Mouse (Mus musculus) testis, adult 2 months (tissue): ENCODE data around the gene Svs1.

Experiments
- CTCF ChIP-seq: fragments of 200-500 bp; IDR thresholded peaks from 2 replicates; pipeline ENCODE4 v1.5.1; 2012; ENCODE audit warnings: low read depth, mild to moderate bottlenecking, inconsistent platforms, low read length, moderate library complexity; ENCODE audit not compliant: control insufficient read depth, insufficient read depth, insufficient replicate concordance
- POLR2A ChIP-seq: fragments of 200-500 bp; IDR thresholded peaks from 2 replicates; pipeline ENCODE4 v1.6.1; 2012; ENCODE audit warnings: low read depth, mild to moderate bottlenecking, inconsistent platforms, low read length, moderate library complexity; ENCODE audit not compliant: control insufficient read depth

GRCm38 (mm10) chr6:48954211-48954610, 32.5 kb upstream of the Svs1 start:
- TF ChIP-seq POLR2A (no peak), CTCF (no peak)
